Mouse (Mus musculus) liver, embryonic 14.5 days (tissue): Measurements from ENCODE around the gene Dand5. TPM values are rescaled to one million over a fixed set of nuclear protein-coding genes. Genes with fewer than 3 reads are reported as not detected.

ENCODE experiments used
- ATAC-seq: fragments of 200-750 bp; cut with Nextera tagmentation; 2 replicates; pipeline ENCODE4 v1.8.0; 2017; ENCODE audit warnings: moderate number of reproducible peaks, mild to moderate bottlenecking, moderate library complexity; ENCODE audit not compliant: insufficient read depth
- DNase-seq, 3 experiments: peaks; one replicate each; pipeline ENCODE4 v3.0.0-alpha.2; 2012 to 2013; ENCODE audit warnings: low read depth in 3 of 3, low spot score in 3 of 3
- H3K27ac ChIP-seq: fragments of 300-500 bp; sonication (generic); 2 replicates; pipeline ENCODE4 v1.5.1; 2014; ENCODE audit warnings: moderate library complexity, mild to moderate bottlenecking, control low read depth, inconsistent platforms
- H3K27me3 ChIP-seq: fragments of 300-500 bp; sonication (generic); 2 replicates; pipeline ENCODE4 v1.6.1; 2014; ENCODE audit warnings: mild to moderate bottlenecking, low read length, moderate library complexity; ENCODE audit not compliant: control insufficient read depth, insufficient read depth
- H3K36me3 ChIP-seq: fragments of 300-500 bp; sonication (generic); replicated peaks from 2 replicates; pipeline ENCODE4 v1.6.1; 2014; ENCODE audit warnings: low read depth; ENCODE audit not compliant: control insufficient read depth, insufficient read depth
- H3K4me1 ChIP-seq, 2 experiments: fragments of 200-500 bp in 1 of 2; fragments of 300-500 bp in 1 of 2; sonication (generic) in 1 of 2; replicated peaks; 2 replicates each; pipeline ENCODE4 v1.6.1; 2012 to 2014; ENCODE audit warnings: antibody characterized with exemption in 1 of 2, inconsistent platforms in 1 of 2, low read length in 1 of 2; ENCODE audit not compliant: control insufficient read depth in 2 of 2, insufficient read depth in 2 of 2
- H3K4me2 ChIP-seq: fragments of 300-500 bp; sonication (generic); 2 replicates; pipeline ENCODE4 v1.6.1; 2014; ENCODE audit warnings: low read depth, mild to moderate bottlenecking, control low read depth, moderate library complexity
- H3K4me3 ChIP-seq, 2 experiments: fragments of 200-500 bp in 1 of 2; fragments of 300-500 bp in 1 of 2; sonication (generic) in 1 of 2; 2 replicates each; pipeline ENCODE4 v1.5.1; 2012 to 2014; ENCODE audit warnings: low read depth in 2 of 2, low read length in 2 of 2, mild to moderate bottlenecking in 2 of 2, control low read depth in 1 of 2, inconsistent platforms in 1 of 2, moderate library complexity in 1 of 2; ENCODE audit not compliant: insufficient read depth in 1 of 2
- H3K9ac ChIP-seq: fragments of 300-500 bp; sonication (generic); replicated peaks from 2 replicates; pipeline ENCODE4 v1.6.1; 2014; ENCODE audit warnings: mild to moderate bottlenecking, control low read depth, moderate library complexity
- H3K9me3 ChIP-seq: fragments of 300-500 bp; sonication (generic); 2 replicates; pipeline ENCODE4 v1.6.1; 2016; ENCODE audit warnings: low read length, mixed read lengths; ENCODE audit not compliant: control insufficient read depth
- CTCF ChIP-seq: IDR thresholded peaks from 2 replicates; pipeline ENCODE4 v1.5.1; 2016; ENCODE audit warnings: antibody characterized with exemption, low read depth, control low read depth
- EP300 ChIP-seq: IDR thresholded peaks from 2 replicates; pipeline ENCODE4 v1.6.1; 2016; ENCODE audit warnings: antibody characterized with exemption, low read depth
- WGBS: fragments of 180-500 bp; shearing (Covaris S2); extraction: QIAGEN DNeasy Blood & Tissue Kit; methylation state at CpG from one replicate; pipeline ENCODE4 v1.1.7; 2014; ENCODE audit not compliant: insufficient replicate concordance; 5-methylcytosine and 5-hydroxymethylcytosine counted together
- microRNA-seq: library from miRNA; unstranded; fragments of <30 nt; microRNA quantifications from one replicate; pipeline ENCODE4, GENCODE M21; 2016
- polyA plus RNA-seq, 2 experiments: library from polyadenylated mRNA; depleted of rRNA in 1 of 2; stranded (reverse) in 1 of 2; unstranded in 1 of 2; fragments of >200 nt; fragmentation: Nextera tagmentation in 1 of 2; extraction: Ambion mirVana in 1 of 2; gene quantifications; 2 replicates each; pipeline versions ENCODE4 v1.2.1 to v1.2.3; 2012 to 2014

Dand5 gene
- polyA plus RNA-seq, 2 experiments: 1.9 to 2.7 TPM

DNA sequence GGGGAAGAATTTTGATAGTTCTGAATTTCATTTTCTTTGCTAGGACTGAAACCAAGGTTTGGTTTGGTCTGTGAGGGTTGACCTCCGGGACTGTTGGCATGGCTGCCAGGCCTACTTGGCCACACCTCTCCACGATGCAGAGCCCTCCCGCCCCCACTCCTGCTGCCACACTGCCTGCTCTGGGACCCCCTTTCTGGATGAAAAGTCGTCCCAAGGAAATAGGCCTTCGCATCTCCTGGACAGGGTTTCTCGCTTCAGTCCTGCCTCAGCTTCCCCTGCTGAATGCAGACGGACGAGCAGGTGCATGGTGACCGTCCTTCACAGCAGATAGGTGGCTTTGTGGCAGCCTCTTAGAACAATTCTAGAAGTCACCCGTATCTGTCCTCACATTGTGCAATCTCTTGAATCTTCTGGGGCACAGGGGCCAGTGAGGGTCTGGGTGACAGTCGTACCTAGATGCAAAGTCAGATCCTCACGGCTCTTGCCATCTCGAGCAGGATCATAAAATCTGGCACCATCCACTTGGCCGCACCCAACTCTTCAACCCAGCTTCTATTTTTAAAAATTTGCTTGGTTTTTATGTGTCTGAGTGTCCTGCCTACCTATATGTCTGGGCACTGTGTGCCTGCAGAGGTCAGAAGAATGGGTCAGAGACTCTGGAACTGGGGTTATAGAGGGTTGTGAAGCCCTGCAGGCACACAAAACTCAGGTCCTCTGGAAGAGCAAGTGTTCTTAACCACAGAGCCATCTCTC is 54.1 kb downstream of the Dand5 start:
- ATAC-seq: no peak
- no peak overlapping the region for H3K27ac ChIP-seq
- TF ChIP-seq EP300 (no peak), CTCF (no peak)
- peaks cover 28% of the 10 kb centered on the region for H3K27me3 ChIP-seq
- no peak for DNase-seq
- no peak overlapping the region for H3K4me3 ChIP-seq
- H3K4me2 ChIP-seq: no peak overlapping the region
- H3K4me1 ChIP-seq: 0 out of 4 replicates have a peak, but pooled peaks cover 0 to 1% of the 10 kb centered on the region in 2 experiments
- no peak overlapping the region for H3K9ac ChIP-seq
- H3K9me3 ChIP-seq: no peaks in the 10 kb centered on the region
- no peaks in the 10 kb centered on the region for H3K36me3 ChIP-seq
- WGBS: 78% methylated on average over 14 of the region's 14 CpGs

DNA sequence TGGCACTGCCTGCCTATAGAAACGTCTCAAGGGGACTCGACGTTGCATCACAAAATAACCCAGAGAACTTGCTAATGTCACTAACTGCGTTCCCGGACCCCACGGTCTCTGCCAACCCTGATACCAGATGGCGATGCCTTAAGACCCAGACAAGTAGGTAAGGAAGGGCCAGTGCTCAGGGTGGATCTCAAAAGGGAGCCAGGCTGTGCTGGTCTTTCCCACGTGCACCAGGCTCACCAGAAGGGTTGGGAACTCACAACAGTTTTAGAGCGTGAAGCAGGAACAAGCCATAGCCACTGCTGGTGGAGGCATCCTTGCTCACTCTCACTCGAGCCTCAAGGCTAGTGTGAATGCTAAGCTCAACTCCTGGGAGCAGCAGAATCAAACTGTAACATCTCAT is 55.4 kb downstream of the Dand5 start:
- peaks cover 16% of the 10 kb centered on the region for H3K27me3 ChIP-seq
- H3K4me2 ChIP-seq: no peak overlapping the region
- DNase-seq: no peak
- TF ChIP-seq CTCF: no peak
- no peak for TF ChIP-seq EP300
- H3K4me3 ChIP-seq: no peak overlapping the region
- no peaks in the 10 kb centered on the region for H3K36me3 ChIP-seq
- no peak for ATAC-seq
- 72% methylated on average over 10 of the region's 10 CpGs for WGBS
- H3K27ac ChIP-seq: no peak overlapping the region
- H3K9ac ChIP-seq: no peak overlapping the region
- H3K9me3 ChIP-seq: no peaks in the 10 kb centered on the region
- no peaks in the 10 kb centered on the region for H3K4me1 ChIP-seq

DNA sequence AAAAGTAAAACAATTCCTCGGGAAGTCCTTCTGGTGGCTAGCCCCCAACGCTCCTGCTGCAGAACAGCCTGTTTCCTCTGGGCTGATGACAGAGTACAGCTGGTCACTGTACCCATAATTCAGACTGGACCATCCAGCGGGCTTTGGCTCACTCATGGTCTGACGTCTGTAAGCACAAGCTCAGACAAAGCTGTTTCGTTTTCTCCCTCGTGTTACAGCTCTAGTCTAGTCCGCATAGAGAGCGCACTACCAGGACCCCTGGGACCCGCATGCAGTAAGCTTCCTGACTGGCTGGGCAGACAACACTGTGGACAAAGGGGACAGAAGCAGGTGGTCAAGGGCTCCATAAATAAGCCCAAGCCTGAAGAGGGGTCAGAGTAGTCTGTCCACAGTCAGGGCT is 56.2 kb downstream of the Dand5 start:
- H3K9me3 ChIP-seq: no peaks in the 10 kb centered on the region
- TF ChIP-seq CTCF (no peak), EP300 (no peak)
- no peaks in the 10 kb centered on the region for H3K36me3 ChIP-seq
- peaks cover 9% of the 10 kb centered on the region for H3K27me3 ChIP-seq
- H3K4me1 ChIP-seq: no peaks in the 10 kb centered on the region
- H3K4me3 ChIP-seq: no peak overlapping the region
- no peak overlapping the region for H3K9ac ChIP-seq
- ATAC-seq: no peak
- 76% methylated on average over 9 of the region's 9 CpGs for WGBS
- no peak for DNase-seq
- H3K27ac ChIP-seq: no peak overlapping the region
- H3K4me2 ChIP-seq: no peak overlapping the region

DNA sequence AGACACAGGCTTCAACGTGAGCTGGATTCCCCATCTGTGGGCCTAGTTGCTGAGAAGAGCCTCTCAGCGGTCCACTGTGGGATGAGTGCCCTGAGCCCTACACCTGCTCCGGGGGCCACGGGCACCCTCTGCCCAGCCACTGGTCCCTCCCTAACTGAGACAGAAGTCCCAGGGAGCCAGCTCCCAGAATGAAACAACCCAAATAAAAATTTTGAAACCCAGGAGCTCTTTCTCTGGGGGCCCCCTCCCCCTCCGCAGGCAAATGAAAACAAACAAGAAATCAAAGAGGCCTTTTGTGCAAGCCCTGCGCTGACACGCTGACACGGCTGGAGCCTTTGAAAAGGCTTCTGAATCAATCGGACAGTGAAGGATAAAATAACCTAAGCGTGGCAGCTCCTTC is 57.0 kb downstream of the Dand5 start:
- Histone ChIP-seq H3K27me3 (peaks cover 6% of the 10 kb centered on the region), H3K27ac (no peak overlapping the region), H3K4me2 (no peak overlapping the region), H3K4me1 (no peaks in the 10 kb centered on the region), H3K9me3 (no peaks in the 10 kb centered on the region), H3K36me3 (no peaks in the 10 kb centered on the region), H3K4me3 (no peak overlapping the region), H3K9ac (no peak overlapping the region)
- DNase-seq (no peak), ATAC-seq (no peak)
- WGBS: 67% methylated on average over 10 of the region's 10 CpGs
- TF ChIP-seq CTCF (no peak), EP300 (no peak)

Small RNA genes within 50 kb of the gene (microRNA-seq; reads per million reads assigned to microRNA genes)
- 4.2 reads per million, percentile 3 among the genes with 10 or more reads in this experiment for gene Mir7069

Other genes with a start within 250 kb of the Dand5 start
- gene Ier2, start 160.0 kb downstream of the Dand5 start, polyA plus RNA-seq (2012; rRNA removed): 6.2 and 8.4 TPM in 2 replicates
- gene Ier2, start 160.0 kb downstream of the Dand5 start, polyA plus RNA-seq (2014; fragmentation: Nextera tagmentation; extraction: Ambion mirVana): 12.6 and 15.0 TPM in 2 replicates
- gene Trmt1, start 136.5 kb downstream of the Dand5 start, polyA plus RNA-seq (2012; rRNA removed): 37.5 and 37.6 TPM in 2 replicates
- 27.4 and 34.1 TPM in 2 replicates for gene Trmt1, start 136.5 kb downstream of the Dand5 start, polyA plus RNA-seq (2014; fragmentation: Nextera tagmentation; extraction: Ambion mirVana)
- 19.0 and 21.2 TPM in 2 replicates for gene Nacc1, start 135.0 kb downstream of the Dand5 start, polyA plus RNA-seq (2012; rRNA removed)
- gene Nacc1, start 135.0 kb downstream of the Dand5 start, polyA plus RNA-seq (2014; fragmentation: Nextera tagmentation; extraction: Ambion mirVana): 6.3 and 7.6 TPM in 2 replicates
- gene Lyl1, start 121.4 kb downstream of the Dand5 start, polyA plus RNA-seq (2012; rRNA removed): 45.4 and 46.2 TPM in 2 replicates
- gene Lyl1, start 121.4 kb downstream of the Dand5 start, polyA plus RNA-seq (2014; fragmentation: Nextera tagmentation; extraction: Ambion mirVana): 55.6 and 57.7 TPM in 2 replicates
- gene G430095P16Rik, start 99.8 kb downstream of the Dand5 start, polyA plus RNA-seq (2012; rRNA removed): 10.9 and 11.9 TPM in 2 replicates
- 8.3 and 10.3 TPM in 2 replicates for gene G430095P16Rik, start 99.8 kb downstream of the Dand5 start, polyA plus RNA-seq (2014; fragmentation: Nextera tagmentation; extraction: Ambion mirVana)
- gene Nfix, start 22.5 kb downstream of the Dand5 start, polyA plus RNA-seq (2012; rRNA removed): 1.2 and 1.4 TPM in 2 replicates
- gene Nfix, start 22.5 kb downstream of the Dand5 start, polyA plus RNA-seq (2014; fragmentation: Nextera tagmentation; extraction: Ambion mirVana): 2.5 and 3.1 TPM in 2 replicates
- 24.4 and 31.0 TPM in 2 replicates for gene Gadd45gip1, start 8.7 kb upstream of the Dand5 start, polyA plus RNA-seq (2012; rRNA removed)
- 50.2 and 55.7 TPM in 2 replicates for gene Gadd45gip1, start 8.7 kb upstream of the Dand5 start, polyA plus RNA-seq (2014; fragmentation: Nextera tagmentation; extraction: Ambion mirVana)
- 139 and 184 TPM in 2 replicates for gene Rad23a, start 17.8 kb upstream of the Dand5 start, polyA plus RNA-seq (2012; rRNA removed)
- gene Rad23a, start 17.8 kb upstream of the Dand5 start, polyA plus RNA-seq (2014; fragmentation: Nextera tagmentation; extraction: Ambion mirVana): 258 and 279 TPM in 2 replicates
- gene Calr, start 24.1 kb upstream of the Dand5 start, polyA plus RNA-seq (2012; rRNA removed): 144 and 262 TPM in 2 replicates
- 348 and 351 TPM in 2 replicates for gene Calr, start 24.1 kb upstream of the Dand5 start, polyA plus RNA-seq (2014; fragmentation: Nextera tagmentation; extraction: Ambion mirVana)
- 53.5 and 54.8 TPM in 2 replicates for gene Farsa, start 34.2 kb upstream of the Dand5 start, polyA plus RNA-seq (2012; rRNA removed)
- 45.8 and 48.7 TPM in 2 replicates for gene Farsa, start 34.2 kb upstream of the Dand5 start, polyA plus RNA-seq (2014; fragmentation: Nextera tagmentation; extraction: Ambion mirVana)
- gene Syce2, start 49.3 kb upstream of the Dand5 start, polyA plus RNA-seq (2012; rRNA removed): 16.7 and 26.4 TPM in 2 replicates
- gene Syce2, start 49.3 kb upstream of the Dand5 start, polyA plus RNA-seq (2014; fragmentation: Nextera tagmentation; extraction: Ambion mirVana): 78.2 and 80.2 TPM in 2 replicates
- gene Gcdh, start 71.1 kb upstream of the Dand5 start, polyA plus RNA-seq (2012; rRNA removed): 27.1 and 31.4 TPM in 2 replicates
- gene Gcdh, start 71.1 kb upstream of the Dand5 start, polyA plus RNA-seq (2014; fragmentation: Nextera tagmentation; extraction: Ambion mirVana): 38.9 and 42.7 TPM in 2 replicates
- 209 and 251 TPM in 2 replicates for gene Klf1, start 79.1 kb upstream of the Dand5 start, polyA plus RNA-seq (2012; rRNA removed)
- 522 and 566 TPM in 2 replicates for gene Klf1, start 79.1 kb upstream of the Dand5 start, polyA plus RNA-seq (2014; fragmentation: Nextera tagmentation; extraction: Ambion mirVana)
- 9.6 and 11.0 TPM in 2 replicates for gene Dnase2a, start 85.7 kb upstream of the Dand5 start, polyA plus RNA-seq (2012; rRNA removed)
- gene Dnase2a, start 85.7 kb upstream of the Dand5 start, polyA plus RNA-seq (2014; fragmentation: Nextera tagmentation; extraction: Ambion mirVana): 8.4 and 8.5 TPM in 2 replicates
- 0.06 and 0.21 TPM in 2 replicates for gene Mast1, start 114.5 kb upstream of the Dand5 start, polyA plus RNA-seq (2012; rRNA removed)
- 0.08 and 0.14 TPM in 2 replicates for gene Mast1, start 114.5 kb upstream of the Dand5 start, polyA plus RNA-seq (2014; fragmentation: Nextera tagmentation; extraction: Ambion mirVana)
- 0.03 TPM in 1 of 2 replicates, not detected in the other for gene Rtbdn, start 124.2 kb upstream of the Dand5 start, polyA plus RNA-seq (2012; rRNA removed)
- gene Rtbdn, start 124.2 kb upstream of the Dand5 start, polyA plus RNA-seq (2014; fragmentation: Nextera tagmentation; extraction: Ambion mirVana): not detected in 2 replicates
- not detected in 2 replicates for gene Gm49661, start 146.6 kb upstream of the Dand5 start, polyA plus RNA-seq (2012; rRNA removed)
- not detected in 2 replicates for gene Gm49661, start 146.6 kb upstream of the Dand5 start, polyA plus RNA-seq (2014; fragmentation: Nextera tagmentation; extraction: Ambion mirVana)
- gene Prdx2, start 146.8 kb upstream of the Dand5 start, polyA plus RNA-seq (2012; rRNA removed): 1,117 and 1,155 TPM in 2 replicates
- 2,207 and 2,282 TPM in 2 replicates for gene Prdx2, start 146.8 kb upstream of the Dand5 start, polyA plus RNA-seq (2014; fragmentation: Nextera tagmentation; extraction: Ambion mirVana)
- 49.3 and 56.2 TPM in 2 replicates for gene Rnaseh2a, start 146.9 kb upstream of the Dand5 start, polyA plus RNA-seq (2012; rRNA removed)
- 107 and 125 TPM in 2 replicates for gene Rnaseh2a, start 146.9 kb upstream of the Dand5 start, polyA plus RNA-seq (2014; fragmentation: Nextera tagmentation; extraction: Ambion mirVana)
- gene Junb, start 155.9 kb upstream of the Dand5 start, polyA plus RNA-seq (2012; rRNA removed): 8.3 and 10.5 TPM in 2 replicates
- gene Junb, start 155.9 kb upstream of the Dand5 start, polyA plus RNA-seq (2014; fragmentation: Nextera tagmentation; extraction: Ambion mirVana): 10.5 and 11.2 TPM in 2 replicates
- 2.3 and 4.3 TPM in 2 replicates for gene Hook2, start 167.8 kb upstream of the Dand5 start, polyA plus RNA-seq (2012; rRNA removed)
- gene Hook2, start 167.8 kb upstream of the Dand5 start, polyA plus RNA-seq (2014; fragmentation: Nextera tagmentation; extraction: Ambion mirVana): 3.2 and 4.3 TPM in 2 replicates
- gene Best2, start 191.7 kb upstream of the Dand5 start, polyA plus RNA-seq (2012; rRNA removed): 0.02 TPM in 1 of 2 replicates, not detected in the other
- not detected in 2 replicates for gene Best2, start 191.7 kb upstream of the Dand5 start, polyA plus RNA-seq (2014; fragmentation: Nextera tagmentation; extraction: Ambion mirVana)
- 83.4 and 85.3 TPM in 2 replicates for gene Asna1, start 202.5 kb upstream of the Dand5 start, polyA plus RNA-seq (2012; rRNA removed)
- 56.9 and 58.8 TPM in 2 replicates for gene Asna1, start 202.5 kb upstream of the Dand5 start, polyA plus RNA-seq (2014; fragmentation: Nextera tagmentation; extraction: Ambion mirVana)
- 74.0 and 100 TPM in 2 replicates for gene Trir, start 204.0 kb upstream of the Dand5 start, polyA plus RNA-seq (2012; rRNA removed)
- gene Trir, start 204.0 kb upstream of the Dand5 start, polyA plus RNA-seq (2014; fragmentation: Nextera tagmentation; extraction: Ambion mirVana): 84.4 and 89.3 TPM in 2 replicates
- 24.8 and 25.2 TPM in 2 replicates for gene Tnpo2, start 214.1 kb upstream of the Dand5 start, polyA plus RNA-seq (2012; rRNA removed)
- 9.9 and 10.2 TPM in 2 replicates for gene Tnpo2, start 214.1 kb upstream of the Dand5 start, polyA plus RNA-seq (2014; fragmentation: Nextera tagmentation; extraction: Ambion mirVana)
- 8.9 and 13.5 TPM in 2 replicates for gene Fbxw9, start 237.2 kb upstream of the Dand5 start, polyA plus RNA-seq (2012; rRNA removed)
- gene Fbxw9, start 237.2 kb upstream of the Dand5 start, polyA plus RNA-seq (2014; fragmentation: Nextera tagmentation; extraction: Ambion mirVana): 5.7 and 6.0 TPM in 2 replicates
- 0.29 TPM in 1 of 2 replicates, not detected in the other for gene Gm5741, start 245.2 kb upstream of the Dand5 start, polyA plus RNA-seq (2012; rRNA removed)
- not detected in 2 replicates for gene Gm5741, start 245.2 kb upstream of the Dand5 start, polyA plus RNA-seq (2014; fragmentation: Nextera tagmentation; extraction: Ambion mirVana)
- 19.6 and 21.5 TPM in 2 replicates for gene Dhps, start 248.9 kb upstream of the Dand5 start, polyA plus RNA-seq (2012; rRNA removed)
- 30.9 and 36.4 TPM in 2 replicates for gene Dhps, start 248.9 kb upstream of the Dand5 start, polyA plus RNA-seq (2014; fragmentation: Nextera tagmentation; extraction: Ambion mirVana)